Comparison of ENCODE assay signal across 8 mouse cellular contexts in genomic region chr10:70598516-70599125, GRCm38 (mm10). TPM values are rescaled to one million over a fixed set of nuclear protein-coding genes. Genes with fewer than 3 reads are reported as not detected.
DNase-seq lines count a peak whose midpoint lies in the region; ATAC-seq and TF ChIP-seq lines count a peak whose summit lies in the region.

No protein-coding gene starts in this region.

- H3K27ac ChIP-seq in thymus, adult 2 months (ENCODE audit: control insufficient read depth, insufficient read depth, low read length): no peak overlapping the region
- H3K27ac ChIP-seq in embryonic facial prominence, embryonic 11.5 days (replicated peaks; ENCODE audit: low read depth, low read length): no peak overlapping the region; the same call in 1 of the 2 replicates

- no peak for TF ChIP-seq POLR2A in thymus, adult 2 months (IDR thresholded peaks at IDR 0.05; ENCODE audit: control insufficient read depth, extremely low read depth, insufficient read depth, low read length, poor library complexity)

- WGBS in thymus, adult 2 months: 6% methylated on average over 48 of the region's 48 CpGs
- under 1% methylated on average over 46 of the region's 48 CpGs for WGBS in embryonic facial prominence, embryonic 11.5 days

- peak overlapping the region; percentile 57 for H3K9ac ChIP-seq in embryonic facial prominence, embryonic 11.5 days (replicated peaks; ENCODE audit: low read length)

- peak; percentile 2 for DNase-seq in thymus, adult 2 months
- no peak for DNase-seq in thymus, postnatal 10 days (ENCODE audit: low spot score in 2 of 2)
- DNase-seq in embryonic facial prominence, embryonic 11.5 days (ENCODE audit: low spot score): peak; percentile 36
- peak; percentile 10 for DNase-seq in heart, postnatal 4 days
- peak; percentile 49 to 56 for DNase-seq in layer of hippocampus, postnatal 25 days (ENCODE audit: extremely low spot score in 1 of 2, low spot score in 1 of 2)
- peak; percentile 66 for DNase-seq in right cerebral cortex, postnatal 4 days
- no peak for DNase-seq in spleen, adult 18-20 months

- H3K4me2 ChIP-seq in embryonic facial prominence, embryonic 11.5 days (ENCODE audit: low read depth, low read length): peak overlapping the region; percentile 97

- H3K4me3 ChIP-seq in thymus, adult 2 months (ENCODE audit: control insufficient read depth, insufficient read depth, low read length): peak overlapping the region; percentile 27; the same call in 1 of the 2 replicates
- peak overlapping the region; percentile 68 for H3K4me3 ChIP-seq in embryonic facial prominence, embryonic 11.5 days (ENCODE audit: low read depth, low read length)

- ATAC-seq in embryonic facial prominence, embryonic 11.5 days (replicated peaks; ENCODE audit: insufficient number of reproducible peaks, low FRiP score, low TSS enrichment, low read depth): peak; percentile 77
- peak; percentile 31 for ATAC-seq in megakaryocyte progenitor cell, adult 5-6 weeks (replicated peaks; ENCODE audit: poor library complexity)

- peaks cover 9% of the 10 kb centered on the region; the same call in 1 of the 2 replicates for H3K27me3 ChIP-seq in thymus, adult 2 months (ENCODE audit: control insufficient read depth, insufficient read depth, low read length)
- peaks cover 8% of the 10 kb centered on the region for H3K27me3 ChIP-seq in embryonic facial prominence, embryonic 11.5 days (ENCODE audit: control insufficient read depth, insufficient read depth, low read length)

- TF ChIP-seq CTCF in thymus, adult 2 months (IDR thresholded peaks at IDR 0.05; ENCODE audit: borderline replicate concordance, control insufficient read depth, extremely low read depth, insufficient read depth, low read length, poor library complexity): no peak

- peaks cover 7% of the 10 kb centered on the region; the same call in 1 of the 2 replicates for H3K4me1 ChIP-seq in thymus, adult 2 months (replicated peaks; ENCODE audit: control insufficient read depth, insufficient read depth, low read length)
- no peaks in the 10 kb centered on the region for H3K4me1 ChIP-seq in embryonic facial prominence, embryonic 11.5 days (ENCODE audit: control insufficient read depth, insufficient read depth, low read length)

- H3K36me3 ChIP-seq in thymus, adult 2 months (ENCODE audit: control insufficient read depth, insufficient read depth, low read length): no peaks in the 10 kb centered on the region
- no peaks in the 10 kb centered on the region for H3K36me3 ChIP-seq in embryonic facial prominence, embryonic 11.5 days (replicated peaks; ENCODE audit: control insufficient read depth, insufficient read depth, low read depth, low read length)

- H3K9me3 ChIP-seq in embryonic facial prominence, embryonic 11.5 days (replicated peaks; ENCODE audit: control insufficient read depth, low read length): no peaks in the 10 kb centered on the region

RNA-seq across cellular contexts. Expression of gene Phyhipl, which starts 57.1 kb away (rescaled TPM):
- polyA plus RNA-seq in thymus, adult 2 months (2012; rRNA removed): 0.28 TPM in 1 of 2 replicates, not detected in the other
- polyA plus RNA-seq in embryonic facial prominence, embryonic 11.5 days (2014; fragmentation: Nextera tagmentation; extraction: Ambion mirVana): 10.0 and 15.8 TPM in 2 replicates
- under 1 TPM; 0.29 to 0.74 TPM for total RNA-seq in heart, postnatal 4 days (2021)
- total RNA-seq in layer of hippocampus, postnatal 25 days (2021): 100 to 1,000 TPM; 209 to 212 TPM
- total RNA-seq in megakaryocyte progenitor cell, adult 5-6 weeks (2015): not detected in 2 replicates
- not detected in 2 replicates for total RNA-seq in megakaryocyte progenitor cell, adult 5-6 weeks (2017)

Comparison
In these comparisons a context has a peak if more than half of its experiments do, and no peak if none do; other contexts are left out.
1. DNase-seq: peak in thymus, adult 2 months (single experiment), embryonic facial prominence, embryonic 11.5 days (single experiment), heart, postnatal 4 days (single experiment), layer of hippocampus, postnatal 25 days (2 of 2) and right cerebral cortex, postnatal 4 days (single experiment); none in thymus, postnatal 10 days (0 of 2) and spleen, adult 18-20 months (0 of 2).
2. RNA of gene Phyhipl, which starts 57.1 kb away (total RNA-seq): 209 to 212 TPM in layer of hippocampus, postnatal 25 days; 0.29 to 0.74 TPM in heart, postnatal 4 days and not detected in megakaryocyte progenitor cell, adult 5-6 weeks; every median in the first group is over 100 times any median in the second.